Mouse (Mus musculus) frontal cortex, postnatal 10 days (tissue): ENCODE measurements at regions not wholly inside any gene's neighbourhood (a gene's known extent, or its start where the extent isn't known, plus 50 kb on each side); places are given as distances from the start of the nearest gene placed in this dataset.
A peak's percentile ranks its signal among the peaks of the same experiment; 100 is the strongest.
"Not testable (repeated sequence)": the region's sequence is repeated elsewhere in the genome, so short reads cannot be mapped to it uniquely, and the experiment has no call there.

Experiments used
- DNase-seq, 2 experiments: peaks; one replicate each; pipeline ENCODE4 v3.0.0; 2022; ENCODE audit warnings: low spot score in 2 of 2, mixed read lengths in 1 of 2

DNA sequence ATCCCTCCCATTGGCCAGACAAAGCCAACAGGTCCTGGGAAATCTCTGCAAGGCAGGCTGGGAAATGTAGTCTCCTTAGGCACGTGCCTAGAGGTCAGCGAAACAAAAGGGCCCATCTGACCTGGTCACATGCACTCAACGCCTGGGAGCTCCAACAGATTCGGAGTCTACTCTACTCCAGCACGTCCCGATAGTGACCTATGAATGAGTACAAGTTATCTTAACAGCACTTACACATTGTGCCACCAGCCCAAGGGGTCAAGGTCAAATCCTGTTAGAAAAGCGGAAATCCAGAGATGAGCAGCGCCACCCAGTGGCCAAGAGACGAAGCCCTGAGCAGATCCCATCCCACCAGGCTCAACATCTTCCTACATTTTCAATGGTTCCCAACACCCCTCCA is 129.1 kb upstream of the A430005L14Rik start:
- peak in 1 of 2 experiments; percentile 14 for DNase-seq

DNA sequence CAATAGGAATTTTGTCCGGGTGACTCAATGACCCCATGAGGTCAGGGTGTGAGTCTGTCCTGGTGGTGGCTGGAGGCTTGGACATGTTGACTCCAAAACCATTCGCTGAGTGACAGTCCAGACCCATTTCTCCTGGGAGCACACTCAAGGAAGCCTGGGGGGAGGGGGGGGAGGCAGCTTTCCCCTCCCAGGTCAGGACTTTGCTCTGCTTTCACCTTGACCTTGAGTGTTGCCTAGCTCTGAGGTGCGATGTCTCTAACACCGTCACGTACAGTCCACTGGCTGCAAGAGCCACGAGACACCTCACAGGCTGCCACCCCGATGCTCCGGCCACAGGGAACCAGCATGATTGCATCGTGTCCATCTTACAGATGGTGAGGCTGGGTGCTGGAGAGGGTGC is 127.3 kb upstream of the A430005L14Rik start:
- DNase-seq: no peak

DNA sequence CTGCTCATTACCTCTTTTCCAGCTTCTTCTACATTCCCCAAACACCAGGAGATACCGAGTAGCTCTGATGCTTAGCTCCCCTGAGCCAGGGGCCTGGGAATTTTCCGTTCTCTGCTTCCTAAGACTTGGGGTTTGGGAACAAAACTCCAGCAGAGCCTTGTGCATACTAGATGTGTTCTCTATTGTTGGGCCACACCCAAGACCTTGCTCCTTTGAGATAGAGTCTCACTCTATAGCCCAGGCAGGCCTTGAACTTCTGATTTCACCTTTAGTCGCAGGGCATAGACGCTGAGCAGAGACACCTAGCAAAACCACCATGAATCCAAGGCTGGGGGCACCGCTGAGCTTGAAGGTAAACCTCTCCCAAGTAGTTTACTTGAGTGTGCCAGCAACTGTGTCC is 126.5 kb upstream of the A430005L14Rik start:
- DNase-seq: no peak

DNA sequence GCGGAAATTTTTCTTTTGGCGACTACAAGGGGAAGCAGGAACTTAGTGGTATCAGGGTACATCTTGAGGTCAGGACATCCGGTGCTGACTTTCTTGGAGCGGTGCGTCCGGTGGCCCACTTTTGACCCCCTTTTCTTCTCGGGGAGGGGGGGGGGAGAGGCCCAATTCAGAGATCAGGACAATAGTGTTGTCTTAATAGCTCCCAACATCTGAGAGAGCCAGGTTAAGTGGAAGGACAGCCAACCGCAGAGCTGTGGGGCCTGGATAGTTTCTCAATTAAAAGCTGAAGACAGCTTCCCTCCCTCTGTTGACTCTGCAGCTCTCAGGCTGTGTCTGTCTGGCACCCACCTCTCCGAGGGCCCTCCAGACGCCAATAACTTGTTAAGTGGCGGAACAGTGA is 125.8 kb upstream of the A430005L14Rik start:
- not testable (repeated sequence) for DNase-seq

DNA sequence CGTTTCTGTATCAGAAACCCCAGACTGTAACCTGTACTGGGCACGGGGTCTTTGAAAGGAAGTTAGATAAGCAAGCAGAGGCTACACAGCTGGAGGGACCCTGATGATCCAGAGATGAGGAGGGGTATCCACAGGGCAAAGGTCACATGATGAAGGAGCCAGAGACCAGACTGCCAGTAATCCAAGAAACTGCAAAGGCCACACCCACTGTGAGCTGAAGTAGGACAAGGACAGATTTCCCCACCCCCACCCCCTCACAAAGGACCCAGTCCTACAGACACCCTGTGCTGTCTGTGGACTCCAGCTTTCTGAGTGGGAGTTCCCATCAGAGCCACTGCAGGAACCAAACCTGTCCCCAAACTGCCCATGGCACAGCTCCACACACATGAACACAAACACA is 124.9 kb upstream of the A430005L14Rik start:
- DNase-seq: no peak

DNA sequence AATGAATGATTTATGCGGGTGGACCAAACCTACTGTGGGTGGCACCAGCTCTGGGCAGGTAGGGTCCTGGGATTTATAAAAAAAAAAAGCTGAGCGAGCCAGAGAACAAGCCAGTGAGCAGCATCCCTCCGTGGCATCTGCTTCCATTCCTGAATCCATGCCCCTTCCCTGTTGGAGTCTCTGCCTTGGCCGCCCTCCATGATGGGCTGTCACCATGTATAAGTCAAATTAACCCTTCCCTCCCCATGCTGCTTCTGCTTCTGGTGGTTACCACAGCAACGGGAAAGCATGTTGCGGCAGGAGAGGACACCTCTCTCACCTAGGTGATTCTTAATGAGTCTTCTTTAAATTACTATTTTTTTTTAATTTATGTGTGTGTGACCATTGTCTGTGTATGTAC is 112.3 kb upstream of the A430005L14Rik start:
- no peak for DNase-seq

DNA sequence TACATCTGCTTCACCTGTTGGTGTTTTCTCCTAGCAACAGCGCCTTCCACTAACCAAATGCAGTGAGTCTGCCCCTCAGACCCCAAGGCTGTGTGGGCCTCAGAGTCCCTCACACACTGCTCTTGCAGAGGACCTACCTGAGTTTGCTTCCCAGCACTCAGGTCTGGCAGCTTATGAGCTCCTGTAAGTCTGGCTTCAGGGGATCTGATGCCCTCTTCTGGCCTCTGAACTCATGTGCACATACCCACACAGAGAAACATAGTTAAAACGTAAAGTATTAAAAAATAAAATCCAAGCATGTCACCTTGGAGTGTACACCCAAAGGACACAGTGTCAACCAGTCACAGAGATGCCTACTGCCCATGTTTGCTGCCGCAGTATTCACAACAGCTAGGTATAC is 108.8 kb upstream of the A430005L14Rik start:
- DNase-seq: no peak

DNA sequence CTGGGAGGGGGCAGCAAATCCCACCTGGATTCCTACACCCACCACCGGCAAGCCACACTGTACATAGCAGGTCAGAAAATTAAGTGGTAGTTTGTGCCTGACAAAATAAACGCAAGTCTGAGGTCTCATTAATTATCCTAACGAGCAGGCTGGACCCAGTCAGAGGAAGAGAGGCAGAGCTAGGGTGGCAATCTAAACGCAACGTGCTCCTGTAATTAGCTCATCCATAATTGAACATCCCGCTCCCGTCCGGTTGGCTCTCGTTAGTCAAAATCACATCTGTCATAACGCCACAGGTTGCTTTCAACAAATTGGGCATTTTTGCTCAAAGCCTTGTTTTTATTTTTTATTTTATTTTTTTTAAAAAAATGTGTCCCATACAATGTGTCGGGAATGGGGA is 106.9 kb upstream of the A430005L14Rik start:
- no peak for DNase-seq

DNA sequence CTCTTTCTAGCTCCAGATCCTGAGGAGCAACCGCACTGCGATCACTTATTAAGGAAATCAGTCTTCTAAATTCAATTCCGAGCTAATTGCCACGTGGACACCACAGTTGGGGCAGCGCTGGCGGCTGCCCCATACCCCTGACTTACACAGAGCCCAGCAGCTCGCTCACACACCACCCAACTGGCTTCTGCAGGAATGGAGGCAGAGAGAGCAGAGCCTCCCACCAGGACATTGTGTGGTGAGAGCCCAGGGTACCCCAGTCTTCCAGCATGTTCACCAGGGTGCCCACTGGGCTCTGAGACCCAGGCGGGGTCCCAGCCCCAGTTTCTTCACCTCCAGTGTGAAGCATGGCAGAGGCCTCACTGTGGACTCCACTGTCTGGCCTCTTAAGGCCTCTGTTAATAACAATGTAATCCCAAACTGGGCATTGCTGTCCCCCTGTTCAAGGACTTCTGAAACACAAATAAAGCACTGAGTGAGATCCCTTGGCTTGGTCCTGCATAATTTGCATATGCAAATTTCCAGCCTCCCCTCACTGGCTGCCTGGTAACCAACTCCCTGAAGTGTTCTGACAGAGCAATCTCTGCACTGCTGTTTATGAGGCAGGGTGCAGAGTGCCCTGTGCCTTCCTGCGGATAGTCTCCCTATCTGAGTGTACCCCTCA is 102.8 kb upstream of the A430005L14Rik start:
- peak in 1 of 2 experiments; percentile 15 for DNase-seq

DNA sequence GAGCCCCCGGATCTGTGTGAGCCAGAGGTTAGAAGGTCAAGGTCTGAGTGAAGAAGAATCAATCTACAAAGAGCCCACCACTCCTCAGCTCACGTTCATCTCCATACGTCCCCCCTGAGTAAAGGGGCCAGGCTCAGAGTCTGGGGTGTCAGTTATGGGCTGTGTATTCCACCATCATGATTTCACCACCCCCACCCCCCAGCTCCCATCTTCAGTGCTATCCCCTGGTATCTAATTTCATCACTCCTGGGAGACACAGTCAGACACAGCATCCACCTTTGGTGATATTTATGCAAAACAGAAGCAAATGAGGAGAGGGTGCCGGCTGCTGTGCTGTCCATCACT is 102.3 kb upstream of the A430005L14Rik start:
- DNase-seq: no peak

DNA sequence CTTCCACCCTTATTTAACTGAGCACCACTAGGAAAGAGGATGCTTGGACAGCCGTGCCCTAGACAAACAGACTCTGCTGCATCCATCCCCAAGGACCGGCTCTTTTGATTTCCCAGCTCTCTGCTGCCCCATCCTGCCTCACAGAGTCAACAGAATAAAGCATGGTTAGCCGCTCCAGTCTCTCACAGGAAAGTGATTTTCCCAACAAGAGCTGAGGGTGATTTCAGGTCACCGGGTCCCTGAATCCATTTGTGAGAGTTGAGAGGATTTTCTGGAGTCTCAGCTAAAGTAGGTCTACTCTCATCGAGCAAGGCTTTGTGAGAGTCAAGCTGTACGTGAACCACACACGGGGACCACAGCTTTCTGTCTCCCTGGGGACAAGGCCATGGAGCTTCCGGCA is 95.6 kb upstream of the A430005L14Rik start:
- no peak for DNase-seq

DNA sequence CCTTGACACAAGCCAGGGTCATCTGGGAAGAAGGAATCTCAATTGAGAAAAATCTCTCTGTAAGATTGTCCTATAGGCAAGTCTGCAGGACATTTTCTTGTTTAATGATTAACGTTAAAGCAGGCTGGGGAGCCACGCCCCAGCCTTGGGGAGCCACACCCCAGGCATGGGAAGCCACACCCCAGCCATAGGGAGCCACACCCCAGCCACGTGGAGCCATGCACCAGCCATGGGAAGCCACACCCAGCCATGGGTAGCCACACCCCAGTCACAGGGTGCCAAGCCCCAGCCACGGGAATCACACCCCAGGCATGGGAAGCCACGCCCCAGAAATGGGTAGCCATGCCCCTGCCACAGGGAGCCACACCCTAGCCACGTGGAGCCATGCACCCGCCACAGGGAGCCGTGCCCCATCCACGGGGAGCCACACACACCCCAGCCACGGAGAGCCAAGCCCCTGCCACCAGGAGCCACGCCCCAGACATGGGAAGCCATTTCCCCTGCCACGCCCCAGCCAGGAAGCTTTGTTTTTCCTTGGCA is 94.8 kb upstream of the A430005L14Rik start:
- no peak for DNase-seq

DNA sequence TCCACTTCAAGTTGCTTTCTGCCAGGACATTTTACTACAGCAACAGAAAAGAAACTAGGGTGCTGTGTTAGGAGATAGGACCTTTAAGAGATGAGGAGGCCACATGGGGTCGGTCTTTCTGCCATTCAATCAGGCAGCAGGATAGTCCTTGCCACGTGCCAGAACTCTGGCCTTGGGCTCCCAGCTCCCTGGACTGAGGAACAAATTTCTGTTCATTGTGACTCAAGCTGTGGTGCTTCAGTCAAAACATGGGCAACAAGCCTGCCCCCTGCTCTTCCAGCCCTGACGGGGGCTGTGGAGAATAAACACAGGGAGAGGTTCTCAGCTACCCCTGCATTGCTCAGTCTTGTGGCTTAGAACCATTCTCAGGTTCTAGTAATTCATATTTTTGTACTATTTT is 84.7 kb upstream of the A430005L14Rik start:
- no peak for DNase-seq

DNA sequence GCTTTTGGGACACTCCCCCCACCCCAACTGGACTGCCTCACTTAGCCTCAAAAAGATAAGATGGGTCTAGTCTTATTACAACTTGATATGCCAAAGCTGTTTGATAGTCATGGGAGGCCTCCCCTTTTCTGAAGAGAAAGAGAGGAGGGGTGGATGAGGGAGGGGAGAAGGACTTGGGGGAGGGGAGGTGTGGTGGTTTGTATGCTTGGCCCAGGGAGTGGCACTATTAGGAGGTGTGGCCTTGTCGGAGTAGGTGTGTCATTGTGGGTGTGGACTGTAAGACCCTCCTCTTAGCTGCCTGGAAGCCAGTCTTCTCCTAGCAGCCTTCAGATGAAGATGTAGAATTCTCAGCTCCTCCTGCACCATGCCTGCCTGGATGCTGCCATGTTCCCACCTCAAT is 82.0 kb upstream of the A430005L14Rik start:
- DNase-seq: not testable (repeated sequence)

DNA sequence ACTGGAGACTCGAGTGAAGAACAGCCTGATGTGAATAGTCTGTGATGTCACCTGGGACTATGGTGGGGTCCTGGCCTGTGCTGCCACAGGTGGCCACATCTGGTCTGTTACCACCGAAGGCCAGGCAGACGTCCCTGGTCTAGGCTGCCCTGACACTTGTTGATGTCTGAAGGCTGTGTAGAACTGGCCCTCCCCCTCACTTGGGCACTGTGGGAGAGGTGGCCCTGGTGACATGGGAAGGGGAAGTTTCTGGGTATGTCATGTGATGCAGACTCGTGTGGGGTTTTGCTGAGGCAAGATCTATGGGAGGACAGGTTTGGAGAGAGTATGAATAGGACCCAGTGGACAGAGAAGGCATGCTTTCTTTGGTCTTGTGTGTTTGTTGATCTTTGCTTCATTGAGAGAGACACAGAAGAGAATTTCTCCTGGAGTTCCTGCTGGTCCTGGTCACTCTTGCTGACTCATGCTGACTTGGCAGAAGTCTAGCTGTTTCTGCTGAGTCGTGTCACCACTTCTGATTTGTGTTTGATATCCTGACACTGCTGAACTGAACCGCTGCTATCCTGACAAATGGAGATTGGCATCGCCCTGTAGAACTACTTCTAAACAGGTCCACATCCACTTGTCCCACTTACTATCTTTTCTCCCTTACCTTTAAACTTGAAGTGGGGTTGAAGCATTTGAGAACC is 79.9 kb upstream of the A430005L14Rik start:
- DNase-seq: no peak

DNA sequence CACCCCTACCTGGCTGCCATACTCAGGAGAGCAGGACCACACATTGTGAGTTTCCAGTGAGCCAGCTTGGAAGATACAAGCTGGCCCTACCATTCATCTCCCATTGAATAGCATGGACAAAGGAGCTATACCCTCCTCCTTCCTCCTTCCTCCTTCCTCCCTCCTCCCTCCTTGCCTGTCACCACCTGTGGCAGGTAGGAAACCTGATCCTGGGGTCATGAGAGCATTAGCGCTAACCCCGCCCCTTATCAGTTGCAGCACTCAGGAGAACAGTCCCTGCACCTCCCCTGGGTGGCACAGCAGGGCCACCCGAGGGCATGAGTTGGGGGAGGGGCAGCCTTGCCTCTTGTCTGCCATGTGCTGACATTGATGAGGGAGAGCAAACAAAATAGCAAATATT is 74.0 kb upstream of the A430005L14Rik start:
- DNase-seq: no peak

DNA sequence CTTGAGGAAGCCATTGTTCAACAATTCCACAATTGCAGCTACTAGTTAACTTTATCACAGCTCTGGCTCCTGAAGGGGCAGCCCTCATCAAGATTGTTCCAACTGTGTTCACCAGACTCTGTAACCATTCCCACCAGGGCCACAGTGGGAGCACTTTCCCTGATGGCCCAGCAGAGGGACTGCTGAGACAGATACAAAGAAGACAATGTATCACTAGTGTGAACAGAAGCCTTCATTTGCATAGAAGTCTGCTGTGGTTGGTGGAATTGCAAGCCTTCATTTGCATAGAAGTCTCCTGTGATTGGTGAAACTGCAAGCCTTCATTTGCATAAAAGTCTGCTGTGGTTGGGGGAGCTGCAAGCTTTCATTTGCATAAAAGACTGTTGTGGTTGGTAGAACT is 73.0 kb upstream of the A430005L14Rik start:
- no peak for DNase-seq

DNA sequence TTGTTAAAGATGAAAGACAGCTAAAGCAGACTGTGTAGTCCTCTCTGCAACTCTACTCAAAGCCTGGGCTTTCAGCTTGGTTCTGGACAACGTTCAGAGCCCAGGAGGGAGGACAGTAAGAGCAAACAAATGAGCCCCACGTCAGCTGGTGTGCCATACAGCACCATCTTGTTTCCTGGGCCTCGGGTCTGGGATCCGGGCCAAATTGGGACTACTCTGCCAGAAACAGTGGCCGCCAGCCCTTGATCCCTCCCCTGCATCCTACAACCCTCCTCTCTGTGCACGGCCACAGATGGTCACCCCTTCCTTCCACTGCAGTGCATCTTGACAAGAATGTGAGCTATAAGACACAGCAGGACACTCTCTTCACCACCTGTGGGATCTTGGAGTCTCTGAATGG is 71.2 kb upstream of the A430005L14Rik start:
- peak in 1 of 2 experiments; percentile 15 for DNase-seq

DNA sequence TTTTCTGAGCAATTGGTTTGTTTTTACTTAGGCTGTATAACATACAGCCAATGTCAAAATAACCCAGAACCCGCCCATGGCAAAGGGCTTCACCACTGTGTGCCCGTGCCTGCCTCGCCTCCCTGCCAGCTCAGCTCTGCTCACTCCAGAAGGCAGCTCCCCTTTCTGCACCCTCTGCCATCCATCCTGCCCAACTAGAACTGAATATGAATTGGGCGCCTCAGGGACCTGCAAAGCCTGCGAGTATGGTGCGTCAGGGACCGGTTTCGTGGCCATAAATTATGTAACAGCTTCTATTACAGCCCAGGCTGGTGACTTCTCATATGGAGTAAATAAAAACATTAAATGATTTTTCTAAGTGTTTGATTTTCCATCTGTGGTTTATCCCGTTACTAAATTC is 66.9 kb upstream of the A430005L14Rik start:
- no peak for DNase-seq

DNA sequence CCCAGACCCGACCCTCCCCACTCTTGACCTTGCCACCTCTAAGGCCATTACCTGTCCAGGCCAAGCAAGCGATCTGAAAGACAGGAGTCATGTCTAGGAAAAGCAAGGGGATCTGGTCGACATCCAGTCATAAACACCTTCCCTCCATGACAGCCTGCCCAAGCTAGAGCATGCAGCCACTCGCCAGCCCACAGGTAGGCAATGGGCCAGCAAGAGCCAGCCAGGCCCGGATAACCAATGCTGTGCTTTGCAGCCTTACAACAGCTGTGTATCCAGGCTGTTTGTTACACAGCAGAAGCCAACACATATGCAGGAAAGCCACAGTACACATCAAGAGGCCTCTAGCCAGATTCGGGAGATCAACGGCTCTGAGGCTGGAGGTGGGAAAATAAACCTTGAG is 57.3 kb upstream of the A430005L14Rik start:
- no peak for DNase-seq

DNA sequence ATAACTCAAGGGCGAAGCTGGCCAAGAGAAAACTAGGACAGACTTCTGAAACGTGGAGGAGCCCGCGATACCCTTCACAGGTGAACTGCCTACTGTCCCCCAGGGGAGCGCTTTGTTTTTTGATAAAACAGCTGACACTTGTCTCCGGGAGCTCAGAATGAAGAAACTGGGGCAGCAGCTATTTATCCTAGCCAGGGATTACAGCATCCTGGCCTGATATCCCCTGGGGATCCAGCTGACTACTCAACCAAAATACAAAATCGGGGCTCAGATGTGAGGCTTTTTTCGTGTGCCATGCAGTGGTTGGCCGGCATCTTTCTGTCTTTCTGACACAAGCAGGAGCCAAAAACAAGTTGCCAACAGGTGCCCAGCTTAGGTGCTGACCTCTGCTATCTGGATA is 52.0 kb upstream of the A430005L14Rik start:
- DNase-seq: no peak

DNA sequence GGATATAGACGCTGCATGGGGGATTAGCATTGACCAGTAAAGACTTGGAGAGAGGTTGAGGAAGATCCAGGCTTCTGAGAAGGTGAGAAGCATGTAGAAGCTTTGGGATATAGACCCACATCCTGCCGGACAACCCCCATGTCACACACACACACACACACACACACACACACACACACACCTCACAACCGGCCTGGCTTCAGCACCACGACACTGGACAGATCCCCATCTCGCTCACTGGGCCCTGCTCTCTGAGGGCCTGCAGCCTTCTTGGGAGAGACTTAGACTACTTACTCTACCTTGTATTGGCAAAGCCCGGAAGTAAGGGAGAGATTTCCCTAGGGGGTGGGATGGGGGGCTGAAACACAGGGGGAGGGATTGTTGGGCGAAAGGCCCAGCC is 51.5 kb upstream of the A430005L14Rik start:
- DNase-seq: no peak
